Mouse (Mus musculus) inflammation-experienced regulatory T-cells, adult 6 months (primary cell): ENCODE results near the gene Birc7. TPM values are rescaled to one million over a fixed set of nuclear protein-coding genes. Genes with fewer than 3 reads are reported as not detected.

Experiments
- ATAC-seq: one replicate; pipeline ENCODE4 v1.8.0; 2017
- polyA plus RNA-seq, 3 experiments: library from polyadenylated mRNA; unstranded; fragments of 100-300 nt; shearing (Covaris generic); gene quantifications; one replicate each; pipeline ENCODE4 v1.2.1; 2017

Gene Birc7
- not detected for polyA plus RNA-seq

DNA sequence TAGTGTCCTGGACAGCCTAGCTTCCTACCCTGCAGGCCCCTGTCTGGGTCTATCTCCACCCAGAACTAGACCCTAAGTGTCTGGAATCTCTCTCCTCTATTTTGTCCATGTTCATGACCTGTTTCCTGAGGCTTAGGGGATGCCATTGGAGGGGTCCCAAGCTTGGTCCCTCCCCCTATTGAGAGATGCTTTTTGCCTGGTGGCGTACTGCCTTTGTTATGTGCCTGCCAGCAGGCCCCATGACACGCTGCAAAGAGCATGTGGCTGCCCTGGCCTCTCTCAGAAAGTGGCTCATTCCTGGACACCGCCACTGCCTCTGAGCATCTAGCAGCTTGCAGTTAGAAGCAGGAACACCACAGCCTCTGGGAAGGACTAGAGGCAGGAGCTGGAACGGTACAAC is at the start of gene Birc7:
Birc7 (plus strand) TSS at position 301 of the 400 bp plus-strand sequence.
- ATAC-seq = no peak

DNA sequence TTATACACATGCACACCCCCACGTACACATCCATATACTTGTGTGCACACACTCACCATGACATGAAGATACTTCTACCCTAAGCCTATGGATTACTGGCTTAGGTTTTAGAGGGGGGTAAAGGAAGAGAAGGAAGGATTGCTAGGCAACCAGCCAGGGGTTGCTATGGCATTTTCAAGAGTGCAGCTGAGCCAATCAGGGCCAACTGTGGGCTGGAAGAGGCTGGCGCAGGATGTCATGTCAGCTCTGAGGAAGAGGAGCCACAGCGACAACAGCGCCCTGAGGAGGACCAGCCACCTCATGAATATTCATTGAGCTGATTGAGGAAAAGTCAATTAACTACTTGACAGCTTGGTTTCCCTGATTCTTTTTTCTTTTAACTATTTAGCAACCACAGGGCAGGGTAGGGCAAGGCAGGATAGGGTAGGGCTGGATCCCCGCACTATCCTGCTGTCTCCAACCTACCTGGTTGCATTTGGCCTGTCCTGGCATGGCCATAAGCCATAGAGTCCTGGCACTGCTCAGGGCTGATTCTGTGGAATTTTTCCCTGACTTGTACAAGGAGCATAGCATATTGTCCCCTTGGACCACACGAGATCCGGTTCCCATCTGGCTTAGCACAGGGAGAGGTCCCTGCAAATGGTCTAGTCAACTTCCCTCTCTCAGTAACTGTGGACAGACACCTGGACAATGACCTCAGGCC is 49.3 kb upstream of the Birc7 start:
- no peak for ATAC-seq

DNA sequence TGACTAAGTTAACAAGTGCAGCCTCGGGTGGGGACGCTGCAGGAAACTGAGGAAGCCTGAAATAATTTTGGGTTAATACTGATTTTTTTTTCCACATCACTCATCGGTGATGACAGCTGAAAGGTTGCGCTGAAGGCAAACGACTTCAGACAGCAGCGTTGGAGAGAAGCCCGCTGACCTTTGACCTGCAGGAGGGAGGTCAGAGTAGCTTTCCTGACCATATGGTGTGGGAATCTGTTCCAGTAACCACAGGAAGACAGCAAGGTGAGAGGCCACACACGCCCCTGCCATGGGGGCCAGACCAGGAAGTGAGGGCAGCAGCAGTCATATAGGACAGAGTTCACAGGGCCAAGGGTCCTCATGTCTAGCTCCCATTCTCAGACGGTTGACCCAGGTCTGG is 47.5 kb upstream of the Birc7 start:
- ATAC-seq = no peak

- ATAC-seq = no peak
These were observed 43.6 kb upstream of the Birc7 start for GRCm38 (mm10) chr2:180885270-180885669.

- no peak for ATAC-seq
These were observed 39.4 kb upstream of the Birc7 start for GRCm38 (mm10) chr2:180889271-180889920.

- ATAC-seq = no peak
These were observed 38.9 kb upstream of the Birc7 start for GRCm38 (mm10) chr2:180889921-180890280.

DNA sequence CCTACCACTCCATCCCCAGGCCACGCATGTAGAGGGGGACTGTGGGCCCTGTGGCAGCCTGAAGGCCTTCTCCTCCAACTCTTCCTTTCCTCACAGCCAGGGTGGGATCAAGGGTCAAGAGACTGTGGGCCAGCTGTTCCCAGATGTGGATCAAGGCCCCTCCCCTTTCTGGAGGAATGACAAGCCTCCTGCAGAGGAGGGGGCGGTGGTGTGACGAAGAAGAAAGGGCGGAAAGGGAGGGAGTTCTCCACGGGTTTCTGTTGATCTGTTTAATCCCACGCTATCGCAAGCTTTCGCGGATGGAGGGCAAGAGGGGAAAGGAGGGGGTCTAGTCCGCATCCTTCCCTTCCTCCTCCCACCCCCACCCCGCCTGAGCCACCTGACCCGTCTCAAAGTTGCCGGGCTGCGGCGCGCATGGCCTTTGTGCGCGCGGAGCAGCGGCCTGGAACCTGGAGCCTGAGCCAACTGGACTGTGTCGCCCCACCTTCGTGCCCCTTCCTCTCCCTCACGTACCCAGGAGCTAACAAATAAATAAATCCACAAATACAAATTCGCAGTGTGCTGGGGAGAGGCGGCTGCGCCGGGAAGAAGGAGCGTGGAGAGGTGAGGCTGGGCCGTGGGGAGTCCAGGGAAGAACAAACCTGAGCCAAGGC is 38.3 kb upstream of the Birc7 start:
- no peak for ATAC-seq

- ATAC-seq = no peak
These were observed 37.6 kb upstream of the Birc7 start for GRCm38 (mm10) chr2:180891075-180891834.

GRCm38 (mm10) chr2:180891835-180892323 is 36.9 kb upstream of the Birc7 start:
- ATAC-seq = no peak

- no peak for ATAC-seq
These were observed 35.8 kb upstream of the Birc7 start for GRCm38 (mm10) chr2:180892841-180893521.

DNA sequence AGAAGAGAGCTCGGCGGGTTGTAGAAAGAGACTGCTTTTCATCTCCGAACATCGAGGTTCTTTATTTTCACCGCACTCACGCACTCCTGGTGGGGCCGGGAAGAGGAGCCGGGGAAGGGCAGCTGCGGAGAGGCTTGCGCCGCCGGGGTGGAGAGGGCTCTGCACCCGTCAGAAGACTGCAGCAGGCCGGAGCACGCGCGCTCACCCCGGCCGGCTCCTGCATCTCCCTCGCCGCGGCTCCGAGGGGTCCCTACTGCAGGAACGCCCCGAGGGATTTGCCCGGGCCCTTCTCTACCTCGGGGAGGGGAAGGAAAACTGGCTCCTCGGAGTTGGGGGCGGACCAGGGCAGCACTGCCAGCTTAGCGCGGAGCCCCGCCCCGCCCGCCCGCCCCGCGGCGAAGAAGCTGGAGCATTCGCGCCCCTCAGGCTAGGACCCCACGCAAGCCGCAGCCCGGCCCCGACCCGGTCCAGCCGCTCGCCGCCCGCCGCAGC is 35.2 kb upstream of the Birc7 start:
- no peak for ATAC-seq

GRCm38 (mm10) chr2:180894029-180894623 is 34.7 kb upstream of the Birc7 start:
- no peak for ATAC-seq

DNA sequence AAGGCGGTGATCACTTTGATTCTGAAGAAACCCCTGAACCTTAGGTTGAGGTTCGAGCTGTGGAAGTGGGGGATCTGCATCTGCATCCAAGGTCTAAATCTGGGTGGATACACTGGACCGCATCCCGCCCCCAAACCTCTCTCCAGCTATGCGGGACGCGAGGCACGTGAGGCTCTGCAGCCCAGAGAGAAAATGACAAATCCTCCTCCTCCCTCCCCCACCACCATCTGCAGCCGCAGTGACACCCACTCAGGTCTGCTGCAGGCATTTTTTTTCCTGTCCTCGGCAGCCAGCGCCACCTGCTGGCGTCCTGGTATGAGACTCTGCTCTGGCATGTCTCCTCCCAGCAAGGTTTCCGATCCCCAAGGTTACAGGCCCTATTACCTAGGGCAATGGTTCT is 34.1 kb upstream of the Birc7 start:
- ATAC-seq = peak; percentile 28

DNA sequence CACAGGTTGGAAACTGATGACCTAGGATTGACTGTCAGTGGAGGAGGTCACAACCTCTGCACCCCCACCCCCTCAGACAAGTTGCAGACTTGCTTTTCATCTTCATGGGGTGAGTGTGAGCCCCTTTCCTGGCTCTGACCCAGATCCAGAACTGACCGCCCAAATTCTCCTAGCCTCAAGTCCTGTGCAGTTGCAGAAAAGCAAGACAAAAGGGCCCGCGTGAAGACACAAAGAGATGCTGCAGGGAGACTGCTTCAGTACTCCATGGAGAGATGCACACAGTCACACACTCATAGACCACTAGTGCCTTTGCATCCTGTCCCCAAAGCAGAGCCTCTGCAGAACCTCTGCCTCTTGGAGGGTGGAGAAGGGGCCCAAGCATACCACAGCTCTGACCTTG is 33.5 kb upstream of the Birc7 start:
- ATAC-seq = no peak

- no peak for ATAC-seq
These were observed 32.8 kb upstream of the Birc7 start for GRCm38 (mm10) chr2:180895837-180896525.

DNA sequence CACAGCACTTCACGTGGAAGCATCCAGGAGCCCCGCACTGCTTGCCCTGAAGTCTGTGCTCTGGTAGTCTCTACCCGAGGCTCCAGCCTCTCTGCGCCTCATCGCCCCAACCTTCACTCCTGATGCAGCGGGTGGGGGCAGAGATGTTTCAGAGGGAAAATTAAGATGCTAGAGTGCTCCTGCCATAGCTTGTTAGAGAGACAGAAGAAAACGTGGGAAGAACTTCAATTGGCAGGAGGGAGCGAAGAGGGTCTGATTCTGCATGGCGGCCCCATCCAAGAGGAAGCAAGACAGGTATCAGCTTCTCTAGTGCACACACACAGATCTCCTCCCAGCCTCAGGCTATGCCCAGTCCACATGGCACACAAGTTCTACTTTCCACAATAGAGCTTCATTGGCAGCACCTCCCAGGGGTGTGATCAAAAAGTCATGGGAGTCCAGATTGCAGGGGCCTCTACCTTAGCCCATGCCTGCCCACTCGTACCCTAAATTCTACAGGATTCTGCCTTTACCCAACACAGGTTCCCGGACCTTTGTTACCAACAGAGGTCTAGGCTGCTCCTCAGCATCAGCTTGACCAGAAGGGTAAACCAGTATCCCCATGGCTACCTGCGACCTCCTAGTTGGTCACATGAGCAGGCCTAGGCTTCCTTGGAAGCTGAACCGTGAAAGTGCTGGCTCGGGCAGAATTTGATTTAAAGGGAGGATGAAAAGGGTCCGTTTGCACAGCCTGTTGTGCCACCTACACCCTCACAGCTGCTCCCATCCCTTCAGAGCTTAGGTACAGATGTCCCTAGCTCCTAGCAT is 31.8 kb upstream of the Birc7 start:
- no peak for ATAC-seq

DNA sequence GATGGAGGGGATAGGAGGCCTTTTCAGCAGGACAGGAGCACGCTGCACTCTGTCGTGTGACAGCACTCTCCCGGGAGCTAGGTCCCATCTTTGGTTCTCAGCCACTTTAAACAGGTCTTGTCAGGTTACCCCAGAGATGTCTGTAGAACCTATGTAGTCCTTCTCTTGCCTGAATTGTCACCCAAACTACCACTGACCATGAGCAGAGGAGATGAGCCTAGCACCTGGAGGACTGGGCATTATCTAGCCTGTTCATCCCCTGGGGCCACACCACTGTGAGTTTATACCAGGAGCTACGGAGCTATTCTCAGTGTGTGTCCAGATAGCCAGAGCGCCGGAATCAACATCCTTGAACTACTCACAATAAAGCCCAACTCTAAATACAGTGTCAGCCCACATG is 31.0 kb upstream of the Birc7 start:
- ATAC-seq = no peak

GRCm38 (mm10) chr2:180902086-180902485 is 26.7 kb upstream of the Birc7 start:
- ATAC-seq = no peak

DNA sequence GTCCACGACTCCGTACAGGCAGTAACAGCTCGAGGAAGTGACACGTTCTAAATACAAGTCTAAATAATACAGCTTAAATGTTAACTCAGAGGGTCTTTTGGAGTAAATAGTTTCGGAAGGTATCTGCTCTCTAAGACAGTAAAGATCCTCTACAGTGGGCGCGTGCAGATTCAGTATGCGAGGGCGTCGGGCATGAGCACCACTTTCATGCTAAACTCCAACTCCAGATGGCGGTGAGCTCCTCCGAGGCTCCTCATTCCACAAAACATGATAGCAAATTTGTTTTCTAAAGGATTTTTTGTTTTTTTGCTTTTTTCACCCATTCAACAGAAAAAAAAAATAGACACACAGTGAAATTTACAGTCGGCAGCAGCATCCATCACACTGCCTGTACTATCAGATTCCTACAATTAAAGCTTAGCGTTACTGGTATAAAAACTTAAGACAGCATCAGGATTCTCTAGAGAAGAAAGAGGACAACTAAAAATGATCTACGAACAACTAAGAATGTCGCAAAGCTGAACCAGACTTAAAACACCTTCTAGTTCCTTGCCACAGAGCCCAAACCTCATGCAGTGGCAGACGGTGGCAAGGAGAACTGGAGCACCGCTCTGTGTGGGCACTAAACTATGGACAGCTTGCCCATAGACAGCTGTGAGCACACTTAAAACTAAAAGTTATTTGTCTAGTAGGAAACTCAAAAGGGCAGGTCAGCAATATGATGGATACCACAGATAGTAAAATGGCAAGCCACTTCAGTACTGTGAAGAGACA is 24.2 kb upstream of the Birc7 start:
- no peak for ATAC-seq
